Mouse (Mus musculus): ENCODE data around the gene Nedd4.

The Nedd4 gene

DNA sequence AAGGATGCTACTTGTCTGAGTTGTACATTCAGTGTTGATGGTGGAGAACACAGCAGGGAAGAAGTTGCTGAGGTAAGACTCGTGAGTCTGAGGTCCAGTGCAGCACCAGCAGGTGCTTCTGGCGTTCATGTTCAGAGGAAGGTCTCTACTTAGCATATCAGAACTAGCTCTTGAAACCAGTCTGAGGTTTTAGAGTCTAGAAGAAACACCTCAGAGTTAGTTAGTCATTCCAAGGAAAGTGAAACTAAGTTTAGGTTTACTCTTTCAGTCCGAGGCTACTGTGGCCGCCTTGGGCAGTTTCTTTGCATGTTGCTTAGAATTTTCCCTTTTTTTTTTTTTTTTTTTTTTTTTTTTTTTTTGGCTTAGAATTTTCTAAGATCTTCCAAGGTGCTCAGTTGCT lies 16.6 kb downstream of the Nedd4 start:
- DNase-seq (ENCODE audit: low read depth, low spot score) = no peak

GRCm38 (mm10) chr9:72681652-72682228 lies 19.6 kb downstream of the Nedd4 start:
- no peak for DNase-seq (ENCODE audit: low read depth, low spot score)

DNA sequence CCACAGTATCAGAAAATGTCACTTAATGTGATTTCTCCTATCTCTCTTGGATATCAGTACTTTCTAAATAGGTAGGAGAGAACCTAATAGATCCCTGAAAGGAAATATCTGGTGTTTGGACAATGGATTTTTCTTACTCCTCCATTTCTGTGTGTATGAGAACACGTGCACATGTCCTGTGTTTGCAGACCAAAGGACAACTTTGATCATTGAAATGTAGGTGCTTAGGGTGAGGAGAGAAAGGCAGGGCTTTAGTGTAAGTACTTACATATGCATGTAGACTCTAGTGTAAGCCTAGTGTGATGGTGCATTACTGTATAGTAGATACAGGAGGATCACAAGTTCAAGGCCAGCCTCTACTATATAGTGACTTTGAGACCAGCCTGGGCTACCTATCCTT lies 21.1 kb downstream of the Nedd4 start:
- DNase-seq (ENCODE audit: low read depth, low spot score) = no peak

GRCm38 (mm10) chr9:72685231-72685630 lies 23.1 kb downstream of the Nedd4 start:
- no peak for DNase-seq (ENCODE audit: low read depth, low spot score)

- DNase-seq (ENCODE audit: low read depth, low spot score) = no peak
Measured at GRCm38 (mm10) chr9:72686506-72686905, 24.4 kb downstream of the Nedd4 start.

DNA sequence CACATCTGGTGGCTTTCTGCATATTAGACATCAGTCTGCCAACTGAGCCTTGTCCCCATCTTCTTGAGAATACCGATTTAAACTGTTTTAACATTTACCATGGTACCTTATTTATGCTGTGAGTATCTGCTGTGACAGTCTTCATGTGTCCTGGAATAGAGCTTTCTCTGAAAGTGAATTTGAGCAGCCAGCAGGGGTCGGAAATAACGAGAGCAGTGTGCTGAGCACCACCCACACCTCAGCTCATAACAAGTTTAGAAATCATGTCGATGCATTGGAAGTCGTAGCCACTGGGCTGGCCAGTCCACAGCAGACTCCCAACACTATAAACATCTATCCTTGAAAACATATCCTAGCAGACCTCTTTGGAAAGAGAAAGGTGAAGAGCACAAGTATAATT lies 27.4 kb downstream of the Nedd4 start:
- DNase-seq (ENCODE audit: low read depth, low spot score) = no peak

GRCm38 (mm10) chr9:72690811-72691210 lies 28.7 kb downstream of the Nedd4 start:
- no peak for DNase-seq (ENCODE audit: low read depth, low spot score)

GRCm38 (mm10) chr9:72691942-72692341 lies 29.8 kb downstream of the Nedd4 start:
- DNase-seq (ENCODE audit: low read depth, low spot score) = no peak

DNA sequence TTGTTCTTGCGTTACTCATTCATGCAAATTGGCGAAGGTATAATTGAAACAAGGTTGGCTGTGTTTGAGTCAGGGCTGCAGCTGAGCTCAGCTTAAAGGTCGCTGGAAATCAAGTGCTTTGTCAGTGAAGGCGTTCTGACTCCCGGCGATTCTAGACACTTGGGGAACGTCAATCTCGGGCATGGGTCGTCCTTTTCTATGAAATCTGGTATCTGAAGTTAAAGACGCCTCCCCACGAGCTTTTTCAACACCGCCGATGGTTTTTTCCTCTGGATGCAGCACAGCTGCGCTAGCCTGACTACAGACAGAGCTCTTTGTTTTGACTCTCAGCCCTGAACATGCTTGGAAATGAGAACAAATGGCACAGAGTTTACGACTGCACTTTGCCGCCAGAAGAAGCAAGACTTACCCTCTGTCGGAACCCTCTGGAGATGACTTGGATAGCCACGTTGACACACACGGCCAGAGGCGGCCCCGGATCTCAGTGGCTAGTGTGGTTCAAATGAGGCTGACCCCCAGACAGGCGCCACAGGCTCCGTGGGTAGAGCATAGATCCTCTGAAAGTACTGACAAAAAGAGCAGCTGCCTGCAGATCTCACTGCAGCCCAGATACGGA lies 31.0 kb downstream of the Nedd4 start:
- DNase-seq (ENCODE audit: low read depth, low spot score) = no peak

DNA sequence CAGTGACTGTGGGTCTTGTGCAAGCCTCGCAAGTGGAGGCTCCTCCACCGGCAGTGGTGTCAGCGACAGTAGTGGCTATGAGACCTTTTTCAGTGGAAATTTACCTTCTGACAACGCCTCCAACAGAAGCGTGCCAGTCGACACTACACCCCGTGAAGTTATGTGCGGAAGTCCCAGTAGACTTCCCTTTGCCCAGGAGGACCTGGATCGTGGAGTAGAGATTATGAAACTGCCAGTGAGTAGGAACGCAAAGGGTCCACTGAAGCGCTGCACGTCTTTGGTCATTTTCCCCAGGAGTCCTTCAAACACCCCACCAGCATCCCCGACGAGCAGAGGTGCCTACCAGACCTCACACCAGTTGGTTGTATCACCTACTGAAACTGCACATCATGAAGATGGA lies 31.7 kb downstream of the Nedd4 start:
- DNase-seq (ENCODE audit: low read depth, low spot score) = no peak

DNA sequence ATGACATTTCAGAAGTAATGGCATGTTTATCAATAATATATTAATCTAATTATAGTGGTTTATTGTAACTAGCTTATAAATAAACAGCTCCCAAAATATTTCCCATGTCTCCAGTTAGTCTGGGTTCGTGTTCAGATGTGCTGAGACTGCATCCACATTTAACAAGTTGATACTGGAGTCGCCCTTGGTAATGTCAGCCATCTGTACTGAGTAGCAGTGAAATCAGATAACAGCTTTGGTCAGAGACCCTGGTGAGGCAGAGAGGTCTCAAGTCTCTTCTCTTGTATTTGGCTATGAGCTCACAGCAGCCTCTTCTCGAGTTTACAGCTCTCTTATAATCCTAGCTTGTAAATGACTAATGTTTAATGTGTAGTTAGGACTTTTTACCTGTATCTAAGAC lies 34.4 kb downstream of the Nedd4 start:
- no peak for DNase-seq (ENCODE audit: low read depth, low spot score)

- no peak for DNase-seq (ENCODE audit: low read depth, low spot score)
Measured at GRCm38 (mm10) chr9:72697779-72698178, 35.6 kb downstream of the Nedd4 start.

DNA sequence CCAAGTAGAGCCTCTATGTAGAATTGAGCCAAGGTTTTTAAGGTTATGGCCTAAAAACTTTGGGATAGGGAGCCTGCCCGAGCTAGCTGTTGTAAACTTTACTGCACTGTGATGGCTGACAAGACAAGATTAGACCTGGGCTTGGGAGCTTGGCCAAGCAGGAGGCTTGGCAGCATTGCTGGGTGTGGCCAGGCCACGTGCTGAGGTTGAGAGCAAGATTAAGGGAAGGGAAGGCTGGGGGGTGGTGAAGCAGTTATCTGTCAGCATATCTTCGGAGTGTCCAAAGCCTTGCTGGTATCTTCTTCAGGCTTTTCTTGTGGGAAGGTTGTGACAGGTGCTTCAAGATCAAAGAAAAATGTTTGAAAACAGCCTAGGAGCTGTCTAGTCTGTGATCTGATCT lies 37.6 kb downstream of the Nedd4 start:
- DNase-seq (ENCODE audit: low read depth, low spot score) = no peak

DNA sequence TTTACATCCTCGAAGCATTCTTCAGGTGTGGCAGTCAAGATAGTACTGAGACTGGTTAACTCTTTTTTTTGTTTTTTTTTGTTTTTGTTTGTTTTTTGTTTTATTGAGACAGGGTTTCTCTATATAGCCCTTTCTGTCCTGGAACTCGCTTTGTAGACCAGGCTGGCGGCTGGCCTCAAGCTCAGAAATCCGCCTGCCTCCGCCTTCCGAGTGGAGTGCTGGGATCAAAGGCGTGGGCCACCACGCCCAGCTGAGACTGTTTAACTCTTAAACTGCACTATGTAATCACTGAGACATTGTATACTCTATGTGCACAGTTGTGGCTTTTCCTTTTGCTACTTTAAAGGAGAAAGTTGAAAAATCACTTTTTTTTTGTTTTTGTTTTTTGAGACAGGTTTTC lies 39.3 kb downstream of the Nedd4 start:
- DNase-seq (ENCODE audit: low read depth, low spot score) = no peak

- no peak for DNase-seq (ENCODE audit: low read depth, low spot score)
Measured at GRCm38 (mm10) chr9:72702075-72702474, 39.9 kb downstream of the Nedd4 start.

GRCm38 (mm10) chr9:72703142-72703541 lies 41.0 kb downstream of the Nedd4 start:
- no peak for DNase-seq (ENCODE audit: low read depth, low spot score)

DNA sequence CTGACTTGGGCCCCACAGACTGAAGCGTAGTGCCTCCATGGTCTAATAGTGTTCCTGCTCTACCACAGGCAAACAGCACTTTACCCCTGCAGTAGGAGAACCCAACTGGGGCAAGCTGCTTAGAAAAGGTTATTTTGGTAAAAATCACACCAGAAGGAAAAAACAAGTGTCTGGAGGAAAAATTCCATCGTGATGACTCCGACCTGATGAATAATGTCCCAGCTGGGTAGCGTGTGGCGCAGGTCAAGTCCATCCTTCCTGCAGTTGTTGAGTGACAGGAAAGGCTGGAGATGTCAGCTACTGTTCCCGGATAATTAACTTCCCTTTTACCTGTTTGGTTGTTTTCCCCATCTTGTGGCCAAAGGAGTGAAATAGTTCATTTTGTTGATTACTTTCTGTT lies 41.6 kb downstream of the Nedd4 start:
- no peak for DNase-seq (ENCODE audit: low read depth, low spot score)

DNA sequence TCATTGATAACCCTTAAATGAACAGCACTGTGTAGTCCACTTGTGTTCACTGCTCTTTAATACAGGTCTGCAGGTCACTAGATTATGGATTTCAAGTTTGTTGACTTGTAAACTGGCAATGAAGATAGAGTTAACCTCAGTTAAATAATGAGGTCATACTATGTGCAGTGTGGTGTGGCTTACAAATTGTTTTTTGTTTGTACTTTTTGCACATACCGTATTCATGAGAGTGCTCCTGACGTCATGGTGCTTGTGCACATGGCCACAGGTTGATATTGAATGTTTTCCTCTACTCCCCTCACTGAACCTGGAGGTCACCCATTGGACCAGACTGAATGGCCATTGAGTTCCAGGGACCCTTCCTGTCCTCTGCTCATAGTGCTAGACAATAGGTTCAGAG lies 43.1 kb downstream of the Nedd4 start:
- DNase-seq (ENCODE audit: low read depth, low spot score) = no peak

DNA sequence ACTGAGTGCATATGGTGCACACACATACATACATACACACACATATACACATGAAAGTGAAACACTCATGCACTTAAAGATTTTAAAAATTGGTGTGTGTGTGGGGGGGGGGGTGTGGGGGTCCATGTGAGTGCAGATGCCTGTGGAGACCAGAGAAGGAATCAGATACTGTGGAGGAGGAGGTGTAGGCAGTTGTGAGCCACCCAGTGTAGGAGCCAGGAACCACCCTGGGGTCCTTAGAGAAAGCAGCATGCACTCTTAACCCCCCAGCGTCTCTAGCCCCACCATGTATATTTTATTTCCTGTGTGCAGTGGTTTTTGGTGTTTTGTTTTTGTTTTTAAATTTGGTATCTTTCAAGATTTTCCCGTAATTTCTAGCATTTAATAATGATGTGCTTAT lies 45.9 kb downstream of the Nedd4 start:
- no peak for DNase-seq (ENCODE audit: low read depth, low spot score)

DNA sequence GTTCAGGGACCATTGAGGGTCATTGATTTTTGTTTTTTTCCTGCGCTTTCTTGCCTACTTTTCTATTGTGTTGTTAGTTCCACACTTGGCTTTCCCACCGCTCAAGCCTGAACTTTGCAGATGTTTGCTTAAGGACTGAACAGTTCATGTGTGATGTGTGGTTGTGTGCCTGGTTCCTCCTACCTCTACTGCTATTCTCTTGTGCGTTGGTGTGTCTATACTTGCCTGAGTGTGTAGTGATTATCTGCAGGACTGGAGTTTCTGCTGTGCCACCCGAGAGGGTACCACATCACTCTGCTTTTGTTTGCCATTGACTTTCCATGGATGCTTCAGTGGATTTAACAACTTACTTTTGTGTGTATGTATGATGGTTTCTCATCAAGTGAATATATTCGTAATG lies 46.5 kb downstream of the Nedd4 start:
- DNase-seq (ENCODE audit: low read depth, low spot score) = no peak

GRCm38 (mm10) chr9:72710060-72710459 lies 47.9 kb downstream of the Nedd4 start:
- no peak for DNase-seq (ENCODE audit: low read depth, low spot score)

- no peak for DNase-seq (ENCODE audit: low read depth, low spot score)
Measured at GRCm38 (mm10) chr9:72714945-72715344, 52.8 kb downstream of the Nedd4 start.

GRCm38 (mm10) chr9:72716200-72716599 lies 54.1 kb downstream of the Nedd4 start:
- no peak for DNase-seq (ENCODE audit: low read depth, low spot score)

DNA sequence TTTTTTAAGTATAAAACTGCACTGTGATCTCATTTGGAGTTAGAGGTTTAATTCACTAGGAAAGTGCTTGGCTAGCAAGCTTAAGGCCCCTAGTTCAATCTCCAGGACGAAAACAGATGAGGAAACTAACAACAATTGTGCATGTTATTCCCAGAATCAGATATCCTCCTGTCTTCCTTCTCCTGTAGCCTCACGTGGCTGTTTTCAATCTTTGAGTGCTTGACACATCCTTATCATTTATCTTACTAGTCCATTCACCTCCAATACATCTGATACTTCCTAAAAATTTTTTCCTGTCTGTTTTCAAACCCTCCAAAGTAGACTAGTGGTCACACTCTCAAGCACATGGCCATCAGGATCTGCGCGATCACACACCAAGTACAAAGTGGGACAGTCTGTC lies 57.0 kb downstream of the Nedd4 start:
- no peak for DNase-seq (ENCODE audit: low read depth, low spot score)
